Mouse (Mus musculus): ENCODE data around the gene Pim2.

Pim2 gene

DNA sequence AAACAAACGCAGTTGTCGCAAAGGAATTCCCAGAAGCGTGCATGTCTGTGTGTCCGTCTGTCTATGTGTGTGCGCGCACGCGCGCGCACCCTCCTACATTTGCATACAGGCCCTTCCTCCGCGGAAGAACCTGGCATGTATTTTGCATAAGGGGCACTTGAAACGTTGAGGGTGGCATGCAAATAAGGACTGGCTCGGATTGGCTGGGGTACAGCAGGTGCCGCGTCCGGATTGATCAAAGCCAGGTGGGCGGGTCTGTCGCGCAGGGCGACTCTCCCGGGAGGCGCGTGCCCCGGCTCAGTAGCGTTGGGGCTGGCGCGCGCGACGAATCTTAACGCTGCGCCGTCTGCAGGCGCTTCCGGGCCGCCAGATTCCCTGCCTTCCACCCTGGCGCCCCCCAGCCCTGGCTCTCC, at the start of gene Pim2:
Pim2 (plus strand) TSS at position 256 of the 413 bp plus-strand sequence.
- in situ Hi-C loops (cut with MboI, MseI) = no loop called here

- in situ Hi-C loops (cut with MboI, MseI) = no loop called here
Measured at GRCm38 (mm10) chrX:7837146-7837545, 40.9 kb upstream of the Pim2 start.

DNA sequence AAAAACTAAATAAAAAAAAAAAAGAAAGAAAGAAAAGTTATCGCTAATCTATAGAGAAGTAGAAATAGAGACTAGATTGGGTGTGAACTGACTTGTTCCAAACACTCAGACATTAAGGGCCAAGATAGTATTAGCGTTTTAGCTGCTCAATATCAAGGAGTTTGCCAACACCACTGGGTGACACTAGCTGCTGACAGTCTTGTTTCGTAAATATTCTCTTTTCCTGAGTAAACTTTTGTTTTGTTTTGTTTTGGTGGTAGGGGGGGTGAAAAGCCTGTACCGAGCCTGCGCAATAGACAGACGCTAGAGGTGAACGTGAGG, 37.3 kb upstream of the Pim2 start:
- in situ Hi-C loops (cut with MboI, MseI) = no loop called here

DNA sequence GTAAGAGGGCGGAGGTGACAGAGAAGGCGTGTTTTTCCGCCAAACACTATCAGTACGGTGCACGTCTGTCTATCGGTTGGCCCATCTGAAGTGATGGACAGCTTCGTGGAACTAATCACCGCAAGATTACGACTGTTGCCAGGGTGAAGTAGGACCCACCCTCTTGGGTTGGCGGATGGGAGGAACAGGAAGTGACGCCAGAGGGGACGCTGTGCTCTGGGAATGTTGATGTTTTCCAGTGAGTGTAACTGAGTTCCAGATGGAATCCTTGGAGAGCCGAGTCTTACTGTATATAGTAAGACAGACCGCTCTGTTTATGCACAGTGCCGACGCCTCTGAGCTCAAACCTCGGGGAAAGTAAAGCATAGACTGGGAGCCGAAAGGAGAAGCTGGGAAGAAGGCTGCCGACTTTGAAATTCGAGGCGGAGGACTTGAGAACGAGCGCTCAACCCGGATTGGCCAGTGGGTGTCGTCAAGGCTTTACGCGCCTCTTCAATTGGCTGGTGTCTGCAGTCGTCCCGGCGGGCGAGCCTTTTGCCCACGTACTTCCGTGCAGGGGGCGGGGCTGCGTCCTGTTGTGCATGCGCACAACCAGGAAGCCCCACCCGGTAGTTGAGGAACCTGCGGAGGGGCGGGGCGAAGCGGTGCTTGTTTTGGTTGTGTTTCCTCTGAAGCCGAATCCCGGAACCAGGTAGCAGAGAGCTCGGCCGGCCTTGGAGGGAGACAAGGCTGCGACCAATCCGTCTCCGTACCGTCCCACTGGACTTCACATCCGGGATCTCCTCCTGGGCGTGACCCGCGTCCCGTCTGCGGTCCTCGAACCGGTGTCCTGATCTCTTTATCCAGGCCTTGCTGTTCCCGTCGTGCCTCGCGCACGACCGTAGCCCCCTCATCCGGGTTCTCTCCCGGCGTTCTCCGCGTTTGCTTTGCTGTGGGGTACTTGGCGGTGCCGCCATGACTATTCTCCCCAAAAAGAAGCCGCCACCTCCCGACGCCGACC, 36.6 kb upstream of the Pim2 start, which contains the start of gene Otud5:
Otud5 (plus strand) TSS at position 202 of the 1,000 bp plus-strand sequence.
- in situ Hi-C loops (cut with MboI, MseI) = no loop called here

GRCm38 (mm10) chrX:7842318-7842717, 35.7 kb upstream of the Pim2 start:
- in situ Hi-C loops (cut with MboI, MseI) = no loop called here

DNA sequence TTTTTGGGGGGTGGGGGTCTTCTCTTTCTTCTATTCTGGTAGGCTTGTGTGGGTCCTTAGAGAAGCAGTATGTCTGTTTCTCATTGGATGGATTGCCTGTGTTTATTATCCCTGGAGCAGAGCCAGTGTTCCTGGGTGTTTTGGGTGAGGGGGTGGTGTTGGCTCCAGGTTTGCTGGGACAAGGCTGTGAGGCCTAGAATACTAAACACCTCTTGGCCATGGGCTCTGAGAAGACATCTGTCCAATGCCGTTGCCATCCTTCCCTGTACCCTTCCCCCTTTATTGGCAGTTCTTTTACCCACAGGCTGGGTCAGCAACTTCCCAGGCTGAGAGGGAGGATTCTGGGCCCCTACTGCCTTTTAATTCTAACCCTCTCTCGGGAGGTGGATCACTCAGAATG, 30.2 kb upstream of the Pim2 start:
- in situ Hi-C loops (cut with MboI, MseI) = no loop called here

DNA sequence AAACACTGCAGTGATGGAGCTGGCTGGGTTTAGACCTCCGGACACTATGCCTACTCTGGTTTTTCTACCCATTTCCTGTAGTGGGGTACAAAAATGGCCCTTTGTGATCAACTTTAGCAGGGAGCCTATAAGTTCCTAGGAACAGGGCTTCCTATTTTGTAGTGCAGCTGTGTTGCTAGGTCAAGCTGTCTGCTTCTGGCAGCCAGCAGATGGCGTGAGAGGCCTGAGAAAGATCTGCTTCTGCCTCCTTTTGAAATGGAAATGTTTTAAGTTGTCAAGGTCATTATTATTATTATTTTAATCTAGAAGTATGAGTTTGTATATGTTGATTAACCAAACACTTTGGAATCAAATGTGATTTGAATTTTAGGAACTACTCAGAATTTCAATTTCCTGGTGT, 23.5 kb upstream of the Pim2 start:
- in situ Hi-C loops (cut with MboI, MseI) = no loop called here

- in situ Hi-C loops (cut with MboI, MseI) = no loop called here
Measured at GRCm38 (mm10) chrX:7859191-7859753, 18.8 kb upstream of the Pim2 start.

- in situ Hi-C loops (cut with MboI, MseI) = no loop called here
Measured at GRCm38 (mm10) chrX:7863181-7863580, 14.9 kb upstream of the Pim2 start.

DNA sequence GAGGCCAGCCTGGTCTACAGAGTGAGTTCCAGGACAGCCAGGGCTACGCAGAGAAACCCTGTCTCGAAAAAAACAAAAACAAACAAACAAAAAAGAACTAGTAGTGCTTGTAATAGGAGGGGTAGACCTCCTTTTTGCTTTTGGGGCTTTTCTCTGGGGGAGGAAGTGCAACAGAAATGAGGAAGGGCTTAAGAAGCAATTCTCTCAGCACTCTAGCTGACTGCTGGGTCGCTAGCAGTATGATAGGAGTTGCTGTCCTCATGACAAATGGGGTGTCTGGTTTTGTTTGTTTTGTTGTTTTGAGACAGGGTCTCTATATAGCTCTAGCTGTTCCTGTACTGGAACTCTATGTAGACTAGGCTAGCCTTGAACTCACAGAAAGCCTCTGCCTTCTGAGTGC, 13.5 kb upstream of the Pim2 start:
- in situ Hi-C loops (cut with MboI, MseI) = no loop called here

GRCm38 (mm10) chrX:7865343-7865742, 12.7 kb upstream of the Pim2 start:
- in situ Hi-C loops (cut with MboI, MseI) = no loop called here

- in situ Hi-C loops (cut with MboI, MseI) = no loop called here
Measured at GRCm38 (mm10) chrX:7865786-7866185, 12.3 kb upstream of the Pim2 start.

GRCm38 (mm10) chrX:7867141-7867540, 10.9 kb upstream of the Pim2 start:
- in situ Hi-C loops (cut with MboI, MseI) = no loop called here

GRCm38 (mm10) chrX:7868506-7868905, 9.6 kb upstream of the Pim2 start:
- in situ Hi-C loops (cut with MboI, MseI) = no loop called here

GRCm38 (mm10) chrX:7869826-7870225, 8.2 kb upstream of the Pim2 start:
- in situ Hi-C loops (cut with MboI, MseI) = no loop called here

DNA sequence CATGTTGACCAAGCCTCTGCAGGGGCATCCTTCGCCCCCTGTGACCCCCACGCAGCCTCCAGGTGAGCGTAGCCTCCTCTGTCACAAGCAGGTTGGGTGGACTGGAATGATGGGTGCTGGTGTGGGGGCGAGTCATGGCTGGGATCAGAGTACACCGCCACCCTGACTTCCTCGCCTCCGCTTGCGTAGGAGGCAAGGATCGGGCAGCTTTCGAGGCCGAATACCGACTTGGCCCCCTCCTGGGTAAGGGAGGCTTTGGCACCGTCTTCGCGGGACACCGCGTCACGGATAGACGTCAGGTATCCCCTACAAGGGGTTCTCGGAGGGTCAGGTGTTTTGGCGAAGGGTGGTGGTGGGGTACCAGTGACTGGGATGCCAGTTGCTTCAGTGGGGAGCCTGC, 433 bp downstream of the Pim2 start:
- in situ Hi-C loops (cut with MboI, MseI) = no loop called here

GRCm38 (mm10) chrX:7879819-7880218, 1.8 kb downstream of the Pim2 start:
- in situ Hi-C loops (cut with MboI, MseI) = no loop called here

DNA sequence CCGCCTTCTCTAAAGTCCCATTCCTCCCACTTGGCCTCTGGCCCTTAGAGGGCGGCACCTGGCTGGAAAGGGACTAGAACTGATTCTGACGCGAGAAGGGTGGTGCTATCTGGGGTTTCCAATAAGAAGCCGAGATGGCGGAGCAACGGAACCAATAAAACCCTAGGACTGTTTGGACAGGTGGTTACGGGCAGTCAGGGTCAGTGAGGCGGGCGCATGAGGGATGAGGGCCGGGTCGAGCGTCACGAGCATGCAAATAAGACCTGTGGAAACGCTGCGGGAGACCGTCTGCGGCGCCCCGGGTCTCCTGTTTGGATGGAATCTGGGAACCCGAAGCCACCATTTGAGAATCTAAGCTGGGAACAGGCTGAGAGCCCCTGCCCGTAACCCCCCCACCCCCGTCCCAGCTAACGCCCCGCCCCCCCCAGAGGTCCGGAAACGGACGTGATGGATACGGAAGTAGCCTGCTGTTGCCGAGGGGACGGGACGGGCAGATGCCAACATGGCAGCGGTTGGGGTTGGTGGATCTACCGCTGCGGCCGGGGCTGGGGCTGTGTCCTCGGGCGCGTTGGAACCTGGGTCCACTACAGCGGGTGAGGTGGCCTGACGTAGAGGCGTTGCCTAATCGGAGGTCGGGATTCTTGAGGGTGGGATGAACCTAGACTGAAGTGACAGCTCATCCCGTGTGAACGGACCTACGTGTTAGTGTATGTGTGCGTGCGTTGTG, 5.9 kb downstream of the Pim2 start, which contains the start of gene Slc35a2:
Slc35a2 (plus strand) TSS at position 188 of the 727 bp plus-strand sequence.
- in situ Hi-C loops (cut with MboI, MseI) = no loop called here

DNA sequence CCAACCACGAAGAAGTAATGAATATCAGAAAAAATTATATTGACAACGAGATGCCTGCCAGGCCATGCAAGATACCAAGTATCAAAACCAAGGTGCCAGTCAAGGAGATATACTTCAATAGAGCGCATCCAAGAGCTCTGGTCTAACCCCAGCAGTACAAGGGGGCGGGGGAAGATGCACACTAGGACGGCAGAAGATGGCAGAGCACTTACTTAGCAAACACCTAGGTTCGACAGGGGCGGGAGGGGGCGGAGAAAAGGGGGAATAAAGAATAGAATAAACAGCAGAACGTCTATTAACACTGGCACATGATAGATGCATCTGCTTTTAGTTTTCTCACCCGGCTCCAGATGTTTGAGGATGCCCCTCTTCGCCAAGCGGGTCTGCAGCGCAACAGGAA, 20.1 kb downstream of the Pim2 start:
- in situ Hi-C loops (cut with MboI, MseI) = no loop called here

DNA sequence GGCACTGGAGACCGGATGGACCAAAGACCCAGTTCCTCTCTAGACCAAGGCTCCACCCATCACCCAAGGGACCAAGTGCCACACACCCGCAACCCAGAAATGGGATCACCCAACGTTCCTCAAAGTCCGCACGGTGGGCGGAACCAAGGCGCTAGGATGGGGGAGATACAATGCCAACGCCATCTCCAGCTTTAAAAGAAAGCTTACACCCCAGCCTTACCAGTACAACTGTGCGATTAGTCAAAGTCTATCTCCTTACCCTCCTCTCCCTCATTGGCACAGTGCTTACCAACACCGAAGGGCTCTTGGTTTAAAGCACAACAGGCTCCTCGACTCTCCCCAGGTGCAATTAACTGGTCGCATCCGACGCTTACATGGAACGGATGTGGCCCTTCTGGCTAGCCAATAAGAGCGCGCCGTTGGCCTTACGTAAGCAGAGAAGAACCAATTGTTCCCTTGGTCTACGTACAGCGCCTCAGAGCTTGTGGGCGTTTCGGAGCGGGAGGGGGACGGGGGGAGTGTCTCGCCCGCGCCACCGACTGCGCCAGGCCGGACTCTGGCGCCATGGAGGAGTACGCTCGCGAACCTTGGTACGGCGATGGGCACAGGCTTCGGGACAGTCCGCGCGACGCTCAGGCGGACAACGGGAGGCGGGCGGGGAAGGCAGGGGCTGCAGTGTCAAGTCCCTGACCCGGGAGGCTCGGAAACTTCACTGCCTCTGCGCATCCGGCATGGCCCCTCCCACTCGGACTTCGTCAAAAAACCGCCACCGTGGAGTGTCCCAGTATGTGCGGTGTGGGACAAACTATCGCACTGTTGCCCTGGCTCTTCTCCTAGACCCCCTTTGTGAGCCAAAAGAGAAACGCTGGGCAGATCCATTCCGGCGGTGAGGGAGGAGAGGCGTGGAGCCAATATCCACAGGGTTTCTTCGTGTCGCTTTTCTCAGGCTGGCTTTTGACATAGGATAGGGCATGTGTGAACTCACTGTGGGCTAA, 21.1 kb downstream of the Pim2 start, which contains the start of the genes Pqbp1 and Timm17b:
Pqbp1 (minus strand) TSS at position 390 of the 995 bp plus-strand sequence.
Timm17b (plus strand) TSS at position 478 of the 995 bp plus-strand sequence.
- in situ Hi-C loops (cut with MboI, MseI) = no loop called here

DNA sequence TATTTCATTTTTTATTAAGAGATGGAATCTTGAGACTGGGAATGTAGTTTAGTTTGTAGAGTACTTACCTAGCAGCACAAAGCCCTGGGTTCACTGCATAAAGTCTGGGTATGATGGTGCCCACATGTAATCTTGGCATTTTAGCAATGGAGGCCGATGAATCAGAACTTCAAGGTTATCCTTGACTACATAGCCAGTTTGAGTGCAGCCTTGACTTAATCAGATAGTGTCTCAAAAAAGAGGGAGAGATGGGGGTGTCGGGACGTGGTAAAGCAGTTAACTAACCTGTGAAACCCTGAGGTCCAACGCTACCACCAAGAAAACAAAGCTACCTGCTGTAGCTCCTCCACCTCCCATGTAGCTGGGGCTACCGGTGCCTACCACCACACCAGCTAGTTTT, 26.4 kb downstream of the Pim2 start:
- in situ Hi-C loops (cut with MboI, MseI) = no loop called here
